Mouse (Mus musculus): Measurements from ENCODE around the gene Tsga10. TPM values are rescaled to one million over a fixed set of nuclear protein-coding genes. Genes with fewer than 3 reads are reported as not detected.

Tsga10 gene
- total RNA-seq (2021) (1 to 10 TPM; 3.7 to 4.1 TPM), polyA plus RNA-seq (2012; rRNA removed) (0.80 and 1.6 TPM in 2 replicates)
- long read RNA-seq, partial matches to known transcripts = 1 of 2 reads
- long read RNA-seq, other reads (novel, unspliced or antisense) = 1 of 2 reads

DNA sequence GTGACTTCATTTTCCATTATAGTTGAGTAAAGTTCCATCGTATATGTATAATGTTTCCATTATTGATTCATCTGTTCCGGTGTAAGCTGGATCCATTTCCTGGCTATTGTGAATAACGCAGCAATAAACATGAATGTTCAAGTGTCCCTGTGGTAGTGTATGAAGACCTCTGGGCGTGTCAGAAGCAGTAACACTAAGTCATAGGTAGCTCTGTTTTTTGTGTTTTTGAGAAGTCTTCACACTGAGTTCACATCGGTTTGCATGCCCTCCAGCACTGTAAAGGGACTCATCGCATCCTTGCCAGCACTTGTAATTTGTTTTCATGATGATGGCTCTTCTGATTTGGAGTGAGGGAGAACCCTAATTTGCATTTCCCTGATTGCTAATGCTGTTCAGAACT lies at the start of gene Tsga10:
Tsga10 (minus strand) TSS at position 144 of the 400 bp plus-strand sequence.
- no peak for DNase-seq
- peak within 1 kb of the TSS; percentile 72 for H3K9ac ChIP-seq (ENCODE audit: low read depth, low read length)
- intact Hi-C loops (cut with DNase I) = loop anchor here (2.0 kb wide), 1 partner anchor 187 kb away; no protein-coding TSS in a partner anchor
- peak within 1 kb of the TSS; percentile 81 for H3K4me3 ChIP-seq
- no peaks in the 10 kb centered on the region for H3K4me1 ChIP-seq (ENCODE audit: control insufficient read depth, insufficient read depth, low read length)
- H3K36me3 ChIP-seq (ENCODE audit: control insufficient read depth, insufficient read depth, low read length) = no peaks in the 10 kb centered on the region
- H3K27me3 ChIP-seq (ENCODE audit: control insufficient read depth, insufficient read depth, low read length) = no peaks in the 10 kb centered on the region
- WGBS = 78% methylated on average over 6 of the region's 6 CpGs
- peak within 1 kb of the TSS; percentile 92 for H3K27ac ChIP-seq
- TF ChIP-seq EP300 (IDR thresholded peaks at IDR 0.05; ENCODE audit: insufficient read depth, low read depth, low read length) = no peak
- no peak for TF ChIP-seq CTCF (IDR thresholded peaks at IDR 0.05)
- TF ChIP-seq POLR2A (IDR thresholded peaks at IDR 0.05; ENCODE audit: insufficient read depth, low read depth, low read length) = no peak
- no peaks in the 10 kb centered on the region for H3K79me2 ChIP-seq (replicated peaks; ENCODE audit: control insufficient read depth, insufficient read depth, low read length)

DNA sequence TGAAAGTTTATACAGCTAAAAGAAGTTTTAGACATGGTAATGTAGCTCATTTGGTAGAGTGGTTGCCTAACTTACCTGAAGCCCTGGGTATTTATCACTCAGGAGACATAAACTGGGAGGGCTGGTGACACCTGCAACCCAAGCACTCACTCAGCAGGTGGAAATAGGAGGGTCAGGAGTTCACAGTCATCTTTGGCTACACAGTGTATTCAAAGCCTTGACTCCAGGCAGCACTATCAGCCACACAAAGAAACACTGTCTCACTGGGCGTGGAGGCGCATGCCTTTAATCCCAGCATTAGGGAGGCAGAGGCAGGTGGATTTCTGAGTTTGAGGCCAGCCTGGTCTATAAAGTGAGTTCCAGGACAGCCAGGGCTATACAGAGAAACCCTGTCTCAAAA lies 46.5 kb upstream of the Tsga10 start:
- Histone ChIP-seq H3K27me3 (ENCODE audit: control insufficient read depth, insufficient read depth, low read length) (no peaks in the 10 kb centered on the region), H3K9ac (ENCODE audit: low read depth, low read length) (no peak overlapping the region), H3K36me3 (ENCODE audit: control insufficient read depth, insufficient read depth, low read length) (no peaks in the 10 kb centered on the region), H3K27ac (no peak overlapping the region), H3K4me1 (ENCODE audit: control insufficient read depth, insufficient read depth, low read length) (no peaks in the 10 kb centered on the region), H3K4me3 (no peak overlapping the region), H3K79me2 (replicated peaks; ENCODE audit: control insufficient read depth, insufficient read depth, low read length) (no peaks in the 10 kb centered on the region)
- TF ChIP-seq POLR2A (IDR thresholded peaks at IDR 0.05; ENCODE audit: insufficient read depth, low read depth, low read length) (no peak), CTCF (IDR thresholded peaks at IDR 0.05) (no peak), EP300 (IDR thresholded peaks at IDR 0.05; ENCODE audit: insufficient read depth, low read depth, low read length) (no peak)
- intact Hi-C loops (cut with DNase I) = no loop called here
- DNase-seq = no peak
- 77% methylated on average over 2 of the region's 2 CpGs for WGBS

DNA sequence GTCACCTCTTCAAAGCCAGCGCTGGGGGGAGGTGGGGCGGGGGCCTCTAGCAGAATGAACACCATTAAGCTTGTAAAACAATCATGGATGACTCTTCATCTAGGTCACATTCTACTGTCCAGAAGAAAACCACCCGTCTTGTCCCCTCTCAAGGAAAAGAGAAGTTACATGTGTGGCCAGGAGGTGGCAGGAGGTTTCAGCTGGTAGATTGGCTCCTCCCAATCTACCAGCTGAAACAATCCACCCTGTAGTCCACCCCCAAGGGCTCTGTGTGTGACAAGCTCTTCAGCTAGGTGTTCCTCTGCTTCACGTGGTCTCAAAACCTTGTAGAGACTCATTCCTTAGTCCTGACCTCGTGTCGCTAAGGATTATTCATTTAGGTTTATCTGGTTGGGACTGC lies 36.9 kb upstream of the Tsga10 start:
- DNase-seq = peak in 1 of 2 experiments; percentile 7
- intact Hi-C loops (cut with DNase I) = loop anchor here (5.0 to 10.0 kb wide), 2 partner anchors 84 to 892 kb away; no protein-coding TSS in a partner anchor
- TF ChIP-seq CTCF (IDR thresholded peaks at IDR 0.05) (peak; percentile 58), EP300 (IDR thresholded peaks at IDR 0.05; ENCODE audit: insufficient read depth, low read depth, low read length) (no peak)
- no peaks in the 10 kb centered on the region; the same call in 1 of the 2 replicates for H3K4me1 ChIP-seq (ENCODE audit: control insufficient read depth, insufficient read depth, low read length)
- no peaks in the 10 kb centered on the region for H3K27me3 ChIP-seq (ENCODE audit: control insufficient read depth, insufficient read depth, low read length)
- H3K79me2 ChIP-seq (replicated peaks; ENCODE audit: control insufficient read depth, insufficient read depth, low read length) = no peaks in the 10 kb centered on the region
- no peaks in the 10 kb centered on the region; the same call in 1 of the 2 replicates for H3K36me3 ChIP-seq (ENCODE audit: control insufficient read depth, insufficient read depth, low read length)
- no peak overlapping the region for H3K27ac ChIP-seq
- H3K9ac ChIP-seq (ENCODE audit: low read depth, low read length) = no peak overlapping the region
- no peak overlapping the region for H3K4me3 ChIP-seq
- 26% methylated on average over 6 of the region's 6 CpGs for WGBS

DNA sequence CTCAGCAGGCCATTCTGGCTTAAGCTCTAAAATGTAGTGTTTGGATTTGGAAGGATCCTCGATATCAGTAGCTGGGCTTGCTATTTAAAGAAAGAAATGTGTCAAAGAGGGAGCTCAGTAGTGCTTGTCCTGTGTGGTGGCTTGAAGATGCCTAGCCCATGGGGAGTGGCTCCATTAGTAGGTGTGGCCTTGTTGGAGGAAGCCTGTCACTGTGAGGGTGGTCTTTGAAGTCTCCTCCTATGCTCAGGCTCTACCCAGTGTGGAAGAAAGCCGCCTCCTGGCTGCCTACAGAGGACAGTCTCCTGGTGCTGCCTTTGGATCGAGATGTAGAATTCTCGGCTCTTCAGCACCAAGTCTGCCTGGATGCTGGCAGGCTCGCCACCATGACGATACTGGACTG lies 34.1 kb upstream of the Tsga10 start:
- no peak overlapping the region for H3K4me3 ChIP-seq
- no peak overlapping the region for H3K27ac ChIP-seq
- no peak overlapping the region for H3K9ac ChIP-seq (ENCODE audit: low read depth, low read length)
- intact Hi-C loops (cut with DNase I) = loop anchor here (5.0 to 10.0 kb wide), 2 partner anchors 87 to 895 kb away; no protein-coding TSS in a partner anchor
- no peak for DNase-seq
- H3K79me2 ChIP-seq (replicated peaks; ENCODE audit: control insufficient read depth, insufficient read depth, low read length) = no peaks in the 10 kb centered on the region
- WGBS = 53% methylated on average over 6 of the region's 6 CpGs
- H3K36me3 ChIP-seq (ENCODE audit: control insufficient read depth, insufficient read depth, low read length) = no peaks in the 10 kb centered on the region; the same call in 1 of the 2 replicates
- H3K27me3 ChIP-seq (ENCODE audit: control insufficient read depth, insufficient read depth, low read length) = no peaks in the 10 kb centered on the region
- no peak for TF ChIP-seq POLR2A (IDR thresholded peaks at IDR 0.05; ENCODE audit: insufficient read depth, low read depth, low read length)
- no peak for TF ChIP-seq CTCF (IDR thresholded peaks at IDR 0.05)
- TF ChIP-seq EP300 (IDR thresholded peaks at IDR 0.05; ENCODE audit: insufficient read depth, low read depth, low read length) = no peak
- H3K4me1 ChIP-seq (ENCODE audit: control insufficient read depth, insufficient read depth, low read length) = no peaks in the 10 kb centered on the region; the same call in 1 of the 2 replicates

DNA sequence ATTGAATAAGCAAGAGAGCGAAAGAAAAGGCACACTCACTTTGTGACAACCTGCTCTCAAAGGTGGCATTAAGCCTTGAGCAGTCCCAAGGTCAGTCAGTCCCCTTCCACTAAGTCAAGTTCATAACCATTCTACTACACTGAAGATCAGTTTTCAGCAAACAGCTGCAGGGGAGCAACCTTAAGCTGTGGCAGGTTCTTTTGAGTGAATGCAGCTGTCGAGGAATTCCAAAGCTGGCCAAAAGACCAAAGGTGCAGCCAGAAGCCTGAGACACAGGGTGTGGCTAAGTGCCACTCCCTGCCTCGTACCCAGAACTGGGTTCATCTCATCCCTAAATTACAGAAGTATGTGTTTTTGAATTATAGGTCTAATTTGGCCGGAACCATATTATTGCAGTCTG lies 33.6 kb upstream of the Tsga10 start:
- TF ChIP-seq CTCF (IDR thresholded peaks at IDR 0.05) (no peak), EP300 (IDR thresholded peaks at IDR 0.05; ENCODE audit: insufficient read depth, low read depth, low read length) (no peak), POLR2A (IDR thresholded peaks at IDR 0.05; ENCODE audit: insufficient read depth, low read depth, low read length) (no peak)
- no peak overlapping the region for H3K4me3 ChIP-seq
- no peaks in the 10 kb centered on the region; the same call in 1 of the 2 replicates for H3K36me3 ChIP-seq (ENCODE audit: control insufficient read depth, insufficient read depth, low read length)
- no peaks in the 10 kb centered on the region; the same call in 1 of the 2 replicates for H3K4me1 ChIP-seq (ENCODE audit: control insufficient read depth, insufficient read depth, low read length)
- H3K9ac ChIP-seq (ENCODE audit: low read depth, low read length) = no peak overlapping the region
- no peaks in the 10 kb centered on the region for H3K79me2 ChIP-seq (replicated peaks; ENCODE audit: control insufficient read depth, insufficient read depth, low read length)
- intact Hi-C loops (cut with DNase I) = loop anchor here (5.0 to 10.0 kb wide), 2 partner anchors 87 to 895 kb away; no protein-coding TSS in a partner anchor
- no peaks in the 10 kb centered on the region for H3K27me3 ChIP-seq (ENCODE audit: control insufficient read depth, insufficient read depth, low read length)
- no peak overlapping the region for H3K27ac ChIP-seq
- DNase-seq = no peak
- 78% methylated on average over 4 of the region's 4 CpGs for WGBS

DNA sequence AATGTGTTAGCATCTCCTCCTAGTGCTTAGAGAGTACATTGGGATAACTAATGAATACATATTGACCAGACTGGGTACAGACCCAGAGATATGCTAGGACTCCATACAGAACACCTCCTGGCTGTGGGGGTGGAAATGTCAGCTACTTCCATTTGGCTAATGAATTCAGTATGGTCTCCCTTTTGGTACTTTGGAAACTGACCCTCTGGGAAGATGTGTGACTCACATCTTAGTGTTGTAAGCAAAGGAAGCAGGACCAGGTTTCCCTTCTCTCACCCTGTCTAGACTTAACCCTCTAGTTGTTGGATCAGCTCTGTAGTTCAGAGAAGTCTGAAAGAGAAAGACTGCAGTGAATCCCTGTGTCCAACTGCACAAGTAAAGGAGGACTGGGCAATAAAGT lies 28.4 kb upstream of the Tsga10 start:
- intact Hi-C loops (cut with DNase I) = no loop called here
- Histone ChIP-seq H3K79me2 (replicated peaks; ENCODE audit: control insufficient read depth, insufficient read depth, low read length) (peaks cover 4% of the 10 kb centered on the region; the same call in 1 of the 2 replicates), H3K4me1 (ENCODE audit: control insufficient read depth, insufficient read depth, low read length) (peaks cover 2% of the 10 kb centered on the region), H3K36me3 (ENCODE audit: control insufficient read depth, insufficient read depth, low read length) (peaks cover 4% of the 10 kb centered on the region), H3K27me3 (ENCODE audit: control insufficient read depth, insufficient read depth, low read length) (no peaks in the 10 kb centered on the region), H3K9ac (ENCODE audit: low read depth, low read length) (no peak overlapping the region), H3K4me3 (no peak overlapping the region), H3K27ac (no peak overlapping the region)
- no peak for DNase-seq
- no peak for TF ChIP-seq CTCF (IDR thresholded peaks at IDR 0.05)
- TF ChIP-seq POLR2A (IDR thresholded peaks at IDR 0.05; ENCODE audit: insufficient read depth, low read depth, low read length) = no peak
- TF ChIP-seq EP300 (IDR thresholded peaks at IDR 0.05; ENCODE audit: insufficient read depth, low read depth, low read length) = no peak

All from heart, adult 2 months (tissue).